Mouse (Mus musculus) T-helper 1 cell (primary cell): ENCODE data around the gene Faim2.

Experiments
- in situ Hi-C: fragments of 300-600 bp; cut with MboI, MseI; formaldehyde crosslinking; loops from one replicate; pipeline ENCODE4 v1.15.1; 2025; ENCODE audit warnings: high pct_unique_total_duplicates

Faim2 gene

DNA sequence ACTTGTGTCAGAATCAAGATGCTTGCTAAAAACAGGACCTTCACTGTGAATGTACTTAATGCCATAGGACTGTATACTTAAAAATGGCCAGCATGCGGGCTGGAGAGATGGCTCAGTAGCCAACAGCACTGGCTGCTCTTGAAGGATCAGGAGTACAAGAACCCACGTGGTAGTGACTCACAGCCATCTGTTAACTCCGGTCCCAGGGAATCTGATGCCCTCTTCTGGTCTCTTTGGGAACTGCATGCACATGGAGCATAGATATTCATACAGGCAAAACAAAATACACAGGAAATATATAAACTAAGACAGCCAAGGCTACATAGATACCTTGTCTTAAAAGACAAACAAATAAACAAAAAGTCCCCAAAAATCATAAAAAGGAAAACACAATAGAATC is 58.9 kb downstream of the Faim2 start:
- in situ Hi-C loops: loop anchor here (5.0 kb wide), 1 partner anchor 47 kb away; no protein-coding TSS in a partner anchor

DNA sequence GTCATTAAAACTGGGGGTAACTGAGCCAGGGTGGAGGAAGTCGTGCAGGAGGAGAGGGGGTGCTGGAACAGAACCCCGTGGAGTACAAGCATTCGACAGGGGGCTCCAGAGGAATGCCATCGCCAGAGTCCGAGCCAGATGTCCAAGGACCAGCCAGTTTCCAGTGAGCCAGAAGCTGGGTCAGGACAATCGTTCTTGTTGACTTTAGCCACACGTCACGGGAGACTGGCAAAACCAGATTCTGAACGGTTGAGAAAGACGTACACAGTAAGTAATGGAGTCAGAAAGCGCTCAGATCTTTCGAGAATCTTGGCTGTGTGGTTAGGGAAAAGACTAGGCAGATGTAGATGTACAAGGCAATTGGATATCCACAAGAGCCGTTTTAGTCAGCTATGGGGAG is 64.8 kb downstream of the Faim2 start:
- in situ Hi-C loops: no loop called here

DNA sequence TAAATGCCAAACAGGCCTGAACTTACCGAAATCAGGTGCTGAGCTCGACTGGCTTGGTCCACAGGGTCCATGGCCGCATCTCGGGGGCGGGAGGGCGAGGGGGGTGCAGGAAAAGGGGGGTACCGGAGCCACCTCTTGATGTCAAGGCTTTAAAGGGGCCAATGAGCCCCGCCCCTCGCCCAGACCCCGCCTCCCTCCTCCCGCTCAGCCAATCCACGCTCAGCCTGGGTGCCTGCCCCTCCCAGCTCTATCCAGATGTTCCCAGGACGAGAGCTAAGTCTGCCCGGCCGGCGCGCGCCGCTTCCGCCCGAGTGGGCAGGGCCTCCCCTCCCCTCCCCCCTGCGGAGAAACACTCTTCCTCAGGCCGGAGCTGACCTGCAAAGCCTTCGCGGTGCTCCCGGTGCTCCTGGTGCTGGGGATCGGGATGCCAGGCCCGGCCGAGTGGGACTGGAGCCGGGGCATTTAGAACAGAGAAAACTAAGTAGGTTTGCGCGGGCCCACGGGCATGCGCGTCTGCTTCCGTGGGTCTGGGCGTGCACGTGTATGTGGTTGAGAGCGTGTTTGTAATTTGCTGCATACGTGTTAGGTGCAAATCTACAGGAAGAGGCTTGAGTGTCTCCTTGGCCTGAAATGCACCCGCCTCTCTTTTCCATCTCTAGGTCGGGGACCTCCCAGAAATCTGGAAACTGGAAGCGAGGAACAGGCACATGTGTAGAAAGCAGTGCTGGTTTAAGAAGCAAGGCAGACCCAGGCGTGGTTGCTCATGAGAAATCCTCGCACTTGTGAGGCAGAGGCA is 70.2 kb downstream of the Faim2 start, which contains the start of gene Nckap5l:
Gene Nckap5l, minus strand, starts transcription at position 143 of the 796 bp plus-strand sequence.
- in situ Hi-C loops: no loop called here

DNA sequence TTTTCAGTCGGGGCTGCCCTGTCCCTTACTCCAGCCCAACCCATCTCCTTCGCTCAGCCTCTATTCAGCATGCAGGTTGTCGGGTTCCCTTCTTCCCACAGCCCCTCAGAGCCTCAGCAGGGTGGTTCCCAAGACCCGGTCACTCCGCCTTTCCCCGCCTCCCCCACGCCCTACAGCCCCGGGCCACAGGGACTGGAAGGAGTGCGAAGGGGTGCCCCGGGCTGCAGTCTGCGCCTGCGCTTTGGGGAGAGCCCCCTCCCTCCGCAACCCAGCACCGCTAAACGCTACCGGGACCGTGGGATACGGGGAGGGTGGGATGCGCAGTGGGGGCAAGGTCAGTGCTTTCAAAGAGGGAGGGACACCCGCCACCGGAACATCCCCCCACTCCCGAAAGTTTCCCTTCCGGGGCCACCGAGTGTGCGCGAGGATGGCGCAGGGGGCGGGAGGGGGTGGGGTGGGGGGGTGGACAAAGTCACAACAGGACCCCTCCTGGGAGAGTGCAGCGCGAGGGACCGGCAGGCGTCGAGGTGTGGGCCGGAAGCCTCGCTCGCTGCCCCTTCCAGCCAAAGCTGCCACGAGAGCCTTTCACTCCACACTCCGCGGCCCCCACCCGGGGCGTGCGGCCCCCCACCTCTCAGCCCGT is 70.9 kb downstream of the Faim2 start:
- in situ Hi-C loops: no loop called here

DNA sequence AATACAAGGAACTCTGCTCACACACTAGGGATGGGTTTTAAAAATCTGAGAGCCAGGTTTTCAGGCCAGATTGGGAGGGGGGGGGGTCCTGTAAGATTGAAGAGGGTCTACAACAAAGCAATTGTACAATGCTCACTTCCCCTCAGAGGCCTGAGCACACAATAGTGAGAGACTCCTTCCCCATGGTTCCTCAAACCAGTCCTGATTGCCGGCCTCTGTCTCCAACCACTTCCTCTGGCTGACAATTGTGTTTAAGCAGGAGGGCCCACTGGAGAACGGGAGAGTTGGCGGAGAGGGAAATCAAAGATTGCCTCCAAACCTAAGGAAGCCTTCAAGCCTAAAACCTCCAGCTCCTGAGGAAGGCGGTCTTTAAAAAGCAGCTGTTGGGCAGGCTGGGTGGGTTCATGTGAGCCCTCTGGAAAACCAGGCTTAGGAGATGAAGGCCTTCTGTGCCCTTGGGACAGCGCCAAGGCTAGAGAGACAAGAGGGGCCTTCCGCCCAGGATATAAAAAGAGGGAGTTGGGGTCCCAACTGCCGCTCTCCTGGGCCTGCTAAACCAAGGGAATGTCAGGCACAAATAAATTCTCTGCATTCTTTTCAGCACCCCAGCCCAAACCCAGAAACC is 71.5 kb downstream of the Faim2 start:
- in situ Hi-C loops: no loop called here

DNA sequence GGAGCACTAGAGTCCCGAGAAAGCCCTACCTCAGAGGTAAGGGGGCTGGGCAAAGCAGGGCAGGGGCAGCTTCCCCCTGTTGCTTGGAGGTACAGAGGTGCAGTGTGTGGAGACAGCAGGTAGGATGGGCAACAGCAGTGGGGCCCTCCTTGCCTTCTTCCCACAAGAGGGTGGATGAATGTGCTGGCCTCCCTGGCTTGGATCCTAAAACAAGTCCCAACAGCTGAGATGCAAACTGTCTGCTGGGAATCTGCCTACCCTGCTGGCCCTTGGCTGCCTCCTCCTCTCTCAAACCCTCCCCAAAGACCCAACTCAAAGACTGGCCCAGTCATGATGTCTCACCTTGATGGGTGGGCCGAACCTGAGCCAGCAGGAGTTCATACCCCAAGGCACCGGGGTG is 72.5 kb downstream of the Faim2 start:
- in situ Hi-C loops: no loop called here

DNA sequence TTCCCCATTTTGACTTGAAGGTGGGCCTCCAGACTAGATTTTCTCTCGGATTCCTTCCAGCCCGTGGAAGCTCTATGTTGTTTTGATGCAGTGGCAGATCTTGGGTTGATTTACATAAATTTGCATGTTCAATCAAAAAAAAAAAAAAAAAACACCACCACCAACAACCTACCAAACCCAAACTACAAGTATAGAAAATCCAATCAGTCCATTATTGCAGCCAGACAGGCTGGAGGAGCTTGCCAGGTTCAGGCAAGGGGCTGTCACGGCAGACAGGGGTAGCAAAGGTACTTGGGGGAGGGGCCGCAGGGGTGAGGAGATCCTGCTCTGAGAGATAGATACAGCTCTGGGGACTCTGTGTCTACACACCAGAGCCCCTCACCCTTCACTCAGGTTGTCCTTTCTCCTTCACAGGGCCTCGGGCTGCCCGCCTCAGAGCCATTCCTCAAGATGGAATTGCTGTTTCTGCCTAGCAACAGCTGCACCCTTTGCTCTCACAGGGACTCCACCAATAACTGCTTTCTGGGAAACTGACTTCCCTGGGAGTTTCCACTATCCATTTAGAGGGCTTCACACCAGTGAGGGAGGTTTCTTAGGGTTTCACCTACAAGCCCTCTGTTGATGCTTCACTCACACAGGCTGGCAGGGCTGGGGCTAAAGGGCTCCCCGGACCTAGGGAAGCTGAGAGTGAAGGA is 73.2 kb downstream of the Faim2 start:
- in situ Hi-C loops: no loop called here

DNA sequence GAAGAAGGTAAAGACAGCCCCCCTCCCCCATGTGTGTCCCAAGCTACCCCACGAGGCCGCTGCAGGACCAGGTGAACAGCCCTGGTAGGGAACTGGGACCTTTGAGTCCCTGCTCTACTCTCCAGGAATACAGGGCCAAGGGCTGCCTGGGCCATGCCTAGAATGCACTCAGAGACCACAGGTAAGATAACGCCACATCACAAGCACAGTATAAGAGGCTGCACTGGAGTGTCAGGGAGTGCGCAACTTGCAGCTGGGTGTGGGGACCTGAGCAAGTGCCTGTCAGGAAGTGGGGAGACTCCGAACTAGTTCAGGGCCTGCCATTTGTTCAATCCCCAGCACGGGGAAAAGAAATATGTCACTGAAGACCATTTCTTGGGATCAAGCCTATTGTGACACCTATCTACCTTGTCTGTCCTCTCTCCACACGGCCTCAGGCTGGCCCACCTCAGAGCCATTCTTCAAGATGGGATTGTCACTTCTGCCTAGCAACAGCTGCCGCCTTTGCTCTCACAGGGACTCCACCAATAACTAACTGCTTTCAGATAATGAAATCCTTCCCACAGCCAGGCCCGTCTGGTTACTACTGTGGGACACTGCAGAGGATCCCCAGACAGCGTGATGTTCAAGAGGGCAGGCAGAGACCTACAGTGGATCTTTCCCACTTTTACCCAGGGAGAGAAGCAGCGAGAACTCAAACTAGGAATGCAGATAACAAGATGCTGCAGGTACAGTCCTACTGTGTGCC is 74.6 kb downstream of the Faim2 start:
- in situ Hi-C loops: no loop called here

DNA sequence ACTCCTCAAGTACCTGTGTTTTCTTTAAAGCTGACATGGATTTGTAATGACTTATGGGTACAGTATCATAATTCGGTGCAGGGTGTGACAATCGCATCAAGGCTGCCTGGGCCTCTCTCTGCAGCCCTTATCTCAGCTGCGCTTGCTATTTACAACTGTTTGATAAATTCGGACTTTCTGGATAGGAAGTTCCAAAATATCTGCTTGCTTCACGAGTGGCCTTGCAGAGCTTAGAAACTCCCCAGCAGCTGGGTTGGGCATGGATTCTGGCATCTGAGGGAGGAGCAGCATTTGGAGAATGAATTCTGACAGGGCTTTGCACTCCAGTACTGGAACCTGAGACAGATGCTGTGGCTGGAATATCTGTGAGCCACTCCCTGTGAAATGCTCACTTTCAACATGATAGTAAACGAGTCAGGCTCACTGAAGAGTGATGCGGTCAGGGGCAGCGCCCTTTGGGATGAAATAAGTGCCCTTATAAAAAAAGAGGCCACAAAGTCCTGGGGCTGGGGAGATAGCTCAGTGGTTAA is 78.1 kb downstream of the Faim2 start:
- in situ Hi-C loops: no loop called here

DNA sequence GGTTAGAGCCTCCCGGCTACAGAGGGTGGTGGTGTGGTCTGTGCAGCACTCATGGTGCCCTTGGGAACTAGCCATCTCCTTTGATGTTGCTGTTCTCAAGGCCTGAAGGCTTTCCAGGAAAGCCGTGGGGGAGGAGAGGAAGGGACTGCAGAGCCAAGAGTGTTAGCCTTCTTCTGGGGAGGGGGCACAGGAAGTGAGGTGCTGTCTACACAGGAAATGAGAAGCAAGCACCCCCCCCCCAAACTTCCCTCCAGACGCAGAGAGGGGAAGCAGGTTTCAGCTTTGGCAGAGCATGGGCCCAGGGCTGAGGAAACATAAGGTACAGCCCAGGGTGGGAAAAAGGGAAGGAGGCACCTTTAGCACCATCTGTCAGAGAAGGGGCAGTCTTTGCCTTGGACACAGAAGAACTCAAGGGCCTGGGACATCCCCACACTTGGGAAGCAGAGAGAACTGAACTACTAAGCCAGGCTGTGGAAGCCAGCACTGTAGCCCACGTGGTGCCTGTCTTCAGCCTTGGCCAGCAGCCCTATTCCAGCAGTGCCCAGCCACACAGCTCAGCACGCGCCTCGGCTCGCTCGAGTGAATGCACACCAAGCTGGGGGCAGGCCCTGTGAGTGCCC is 78.7 kb downstream of the Faim2 start:
- in situ Hi-C loops: no loop called here
